Mouse (Mus musculus) E14TG2a.4 (cell line): ENCODE measurements around the gene Ctnnb1.

Experiments
- CTCF ChIP-seq: conservative IDR thresholded peaks from 2 replicates; pipeline ENCODE4 v1.5.1; 2014; ENCODE audit warnings: low read length
- POU5F1 ChIP-seq: IDR thresholded peaks from 2 replicates; pipeline ENCODE4 v1.6.1; 2014; ENCODE audit warnings: low read length, borderline replicate concordance

DNA sequence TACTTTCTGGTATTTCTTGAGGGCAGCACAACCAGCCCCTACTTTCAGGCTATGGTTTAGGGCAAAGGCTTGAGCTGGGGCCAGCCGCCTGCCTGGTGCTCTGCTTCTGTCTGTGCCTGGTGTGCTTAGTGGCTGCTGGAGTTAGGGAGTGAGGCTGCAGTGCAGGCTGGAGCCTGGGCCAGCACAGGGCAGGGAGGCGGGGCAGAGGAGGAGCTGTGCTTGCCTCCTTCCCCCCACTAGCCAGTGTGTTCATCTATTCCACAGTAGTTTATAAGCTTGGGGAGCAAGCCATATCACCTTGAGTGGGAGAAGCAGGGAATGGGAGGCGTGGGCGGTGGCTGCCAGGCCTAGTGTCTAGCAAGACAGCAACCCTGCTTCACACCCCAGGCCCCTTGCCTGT is 34.1 kb downstream of the Ctnnb1 start:
- TF ChIP-seq CTCF (no peak), POU5F1 (no peak)
